Mouse (Mus musculus): ENCODE measurements around the gene Hypk. TPM values are rescaled to one million over a fixed set of nuclear protein-coding genes. Genes with fewer than 3 reads are reported as not detected.

The Hypk gene
- polyA plus RNA-seq, 2 experiments = 45.0 to 94.1 TPM

- ATAC-seq (ENCODE audit: low FRiP score, low read depth) (no peak), DNase-seq (ENCODE audit: low spot score) (no peak)
- no peak overlapping the region for H3K27ac ChIP-seq (replicated peaks; ENCODE audit: low read depth, low read length)
- H3K4me1 ChIP-seq (ENCODE audit: control insufficient read depth, insufficient read depth, low read length) = no peaks in the 10 kb centered on the region
- H3K36me3 ChIP-seq (ENCODE audit: control insufficient read depth, insufficient read depth, low read length) = peaks cover 88% of the 10 kb centered on the region
- H3K9me3 ChIP-seq (ENCODE audit: control insufficient read depth, low read length) = no peaks in the 10 kb centered on the region
- H3K27me3 ChIP-seq (ENCODE audit: control insufficient read depth, insufficient read depth, low read length) = no peaks in the 10 kb centered on the region
- 91% methylated on average over 2 of the region's 2 CpGs for WGBS
- no peak overlapping the region for H3K4me3 ChIP-seq (replicated peaks; ENCODE audit: low read length)
- H3K4me2 ChIP-seq (replicated peaks; ENCODE audit: low read depth, low read length, severe bottlenecking) = no peak overlapping the region
- TF ChIP-seq POLR2A (IDR thresholded peaks at IDR 0.05; ENCODE audit: borderline replicate concordance, extremely low read depth, insufficient read depth, insufficient read length) = no peak
- no peak overlapping the region for H3K9ac ChIP-seq (ENCODE audit: low read depth, low read length, severe bottlenecking)
These were observed 29.9 kb upstream of the Hypk start for GRCm38 (mm10) chr2:121423166-121423565.

GRCm38 (mm10) chr2:121425890-121426289, 27.2 kb upstream of the Hypk start:
- Histone ChIP-seq H3K4me2 (replicated peaks; ENCODE audit: low read depth, low read length, severe bottlenecking) (no peak overlapping the region), H3K9me3 (ENCODE audit: control insufficient read depth, low read length) (no peaks in the 10 kb centered on the region), H3K4me3 (replicated peaks; ENCODE audit: low read length) (no peak overlapping the region), H3K4me1 (ENCODE audit: control insufficient read depth, insufficient read depth, low read length) (no peaks in the 10 kb centered on the region), H3K36me3 (ENCODE audit: control insufficient read depth, insufficient read depth, low read length) (peaks cover 94% of the 10 kb centered on the region), H3K9ac (ENCODE audit: low read depth, low read length, severe bottlenecking) (no peak overlapping the region), H3K27me3 (ENCODE audit: control insufficient read depth, insufficient read depth, low read length) (no peaks in the 10 kb centered on the region), H3K27ac (replicated peaks; ENCODE audit: low read depth, low read length) (no peak overlapping the region)
- WGBS = 92% methylated on average over 2 of the region's 2 CpGs
- ATAC-seq (ENCODE audit: low FRiP score, low read depth) (no peak), DNase-seq (ENCODE audit: low spot score) (no peak)
- no peak for TF ChIP-seq POLR2A (IDR thresholded peaks at IDR 0.05; ENCODE audit: borderline replicate concordance, extremely low read depth, insufficient read depth, insufficient read length)

GRCm38 (mm10) chr2:121434854-121435253, 18.2 kb upstream of the Hypk start:
- no peak overlapping the region for H3K27ac ChIP-seq (replicated peaks; ENCODE audit: low read depth, low read length)
- no peaks in the 10 kb centered on the region for H3K27me3 ChIP-seq (ENCODE audit: control insufficient read depth, insufficient read depth, low read length)
- H3K36me3 ChIP-seq (ENCODE audit: control insufficient read depth, insufficient read depth, low read length) = peaks cover 94% of the 10 kb centered on the region
- H3K4me2 ChIP-seq (replicated peaks; ENCODE audit: low read depth, low read length, severe bottlenecking) = no peak overlapping the region
- H3K9ac ChIP-seq (ENCODE audit: low read depth, low read length, severe bottlenecking) = no peak overlapping the region
- ATAC-seq (ENCODE audit: low FRiP score, low read depth) (no peak), DNase-seq (ENCODE audit: low spot score) (no peak)
- no peaks in the 10 kb centered on the region for H3K9me3 ChIP-seq (ENCODE audit: control insufficient read depth, low read length)
- no peaks in the 10 kb centered on the region for H3K4me1 ChIP-seq (ENCODE audit: control insufficient read depth, insufficient read depth, low read length)
- H3K4me3 ChIP-seq (replicated peaks; ENCODE audit: low read length) = no peak overlapping the region
- WGBS = 100% methylated on average over 1 of the region's 1 CpGs
- TF ChIP-seq POLR2A (IDR thresholded peaks at IDR 0.05; ENCODE audit: borderline replicate concordance, extremely low read depth, insufficient read depth, insufficient read length) = no peak

DNA sequence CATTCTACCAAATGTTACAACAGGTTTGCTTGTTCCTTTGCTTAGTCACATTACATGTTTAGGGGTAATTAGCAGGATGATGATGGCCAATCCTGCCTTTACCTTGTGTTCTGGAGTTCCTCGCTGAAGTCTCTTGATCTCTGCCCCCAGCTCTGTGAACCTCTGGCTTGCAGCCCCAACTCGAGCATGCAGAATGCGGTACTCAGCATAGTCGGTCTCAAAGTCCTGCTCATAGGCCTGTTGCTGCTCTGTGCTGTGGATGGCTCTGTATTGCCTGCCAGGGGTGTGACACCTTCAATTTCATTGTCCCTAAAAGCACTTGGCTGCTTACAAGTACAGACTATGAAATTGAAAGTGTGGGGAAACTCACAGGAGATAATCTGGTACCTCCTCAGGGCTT, 13.3 kb upstream of the Hypk start:
- DNase-seq (ENCODE audit: low spot score) (no peak), ATAC-seq (ENCODE audit: low FRiP score, low read depth) (no peak)
- no peaks in the 10 kb centered on the region for H3K9me3 ChIP-seq (ENCODE audit: control insufficient read depth, low read length)
- H3K9ac ChIP-seq (ENCODE audit: low read depth, low read length, severe bottlenecking) = no peak overlapping the region
- H3K4me3 ChIP-seq (replicated peaks; ENCODE audit: low read length) = no peak overlapping the region
- peaks cover 45% of the 10 kb centered on the region for H3K36me3 ChIP-seq (ENCODE audit: control insufficient read depth, insufficient read depth, low read length)
- H3K27me3 ChIP-seq (ENCODE audit: control insufficient read depth, insufficient read depth, low read length) = no peaks in the 10 kb centered on the region
- peaks cover 12% of the 10 kb centered on the region; the same call in 1 of the 2 replicates for H3K4me1 ChIP-seq (ENCODE audit: control insufficient read depth, insufficient read depth, low read length)
- no peak for TF ChIP-seq POLR2A (IDR thresholded peaks at IDR 0.05; ENCODE audit: borderline replicate concordance, extremely low read depth, insufficient read depth, insufficient read length)
- no peak overlapping the region for H3K4me2 ChIP-seq (replicated peaks; ENCODE audit: low read depth, low read length, severe bottlenecking)
- H3K27ac ChIP-seq (replicated peaks; ENCODE audit: low read depth, low read length) = no peak overlapping the region
- 71% methylated on average over 4 of the region's 4 CpGs for WGBS

GRCm38 (mm10) chr2:121440834-121441605, 12.1 kb upstream of the Hypk start:
- no peak overlapping the region for H3K4me3 ChIP-seq (replicated peaks; ENCODE audit: low read length)
- ATAC-seq (ENCODE audit: low FRiP score, low read depth) (no peak), DNase-seq (ENCODE audit: low spot score) (no peak)
- H3K9me3 ChIP-seq (ENCODE audit: control insufficient read depth, low read length) = no peaks in the 10 kb centered on the region
- H3K4me1 ChIP-seq (ENCODE audit: control insufficient read depth, insufficient read depth, low read length) = peaks cover 12% of the 10 kb centered on the region; the same call in 1 of the 2 replicates
- H3K9ac ChIP-seq (ENCODE audit: low read depth, low read length, severe bottlenecking) = no peak overlapping the region
- no peak for TF ChIP-seq POLR2A (IDR thresholded peaks at IDR 0.05; ENCODE audit: borderline replicate concordance, extremely low read depth, insufficient read depth, insufficient read length)
- no peak overlapping the region for H3K27ac ChIP-seq (replicated peaks; ENCODE audit: low read depth, low read length)
- H3K36me3 ChIP-seq (ENCODE audit: control insufficient read depth, insufficient read depth, low read length) = peaks cover 33% of the 10 kb centered on the region
- no peak overlapping the region; the same call in 1 of the 2 replicates for H3K4me2 ChIP-seq (replicated peaks; ENCODE audit: low read depth, low read length, severe bottlenecking)
- 61% methylated on average over 5 of the region's 5 CpGs for WGBS
- H3K27me3 ChIP-seq (ENCODE audit: control insufficient read depth, insufficient read depth, low read length) = no peaks in the 10 kb centered on the region
